Mouse (Mus musculus): ENCODE data around the gene Pde12. TPM values are rescaled to one million over a fixed set of nuclear protein-coding genes. Genes with fewer than 3 reads are reported as not detected.

Gene Pde12
- polyA plus RNA-seq (2012; rRNA removed; ENCODE audit: low replicate concordance), result 4.9 and 7.1 TPM in 2 replicates

GRCm38 (mm10) chr14:26669292-26670073 is at the start of gene Pde12:
Gene Pde12, minus strand, starts transcription at chr14:26669883.

GRCm38 (mm10) chr14:26692974-26693373 is 23.3 kb upstream of the Pde12 start, which contains the start of gene Dnah12:
Gene Dnah12, plus strand, starts transcription at chr14:26693274.

GRCm38 (mm10) chr14:26637851-26638707 is 31.6 kb downstream of the Pde12 start, which contains the start of gene Arf4:
Gene Arf4, plus strand, starts transcription at chr14:26638074.

Other genes with a start within 250 kb of the Pde12 start
- gene Slmap, start 135.0 kb downstream of the Pde12 start, polyA plus RNA-seq (2012; rRNA removed; ENCODE audit: low replicate concordance), result 16.6 and 34.1 TPM in 2 replicates
- gene Dennd6a, start 96.0 kb downstream of the Pde12 start, polyA plus RNA-seq (2012; rRNA removed; ENCODE audit: low replicate concordance), result 10.6 and 16.6 TPM in 2 replicates
- 121 and 269 TPM in 2 replicates for gene Arf4, start 31.8 kb downstream of the Pde12 start, polyA plus RNA-seq (2012; rRNA removed; ENCODE audit: low replicate concordance)
- not detected in 2 replicates for gene Dnah12, start 23.4 kb upstream of the Pde12 start, polyA plus RNA-seq (2012; rRNA removed; ENCODE audit: low replicate concordance)
- gene Asb14, start 224.7 kb upstream of the Pde12 start, polyA plus RNA-seq (2012; rRNA removed; ENCODE audit: low replicate concordance), result 18.9 TPM in 1 of 2 replicates, not detected in the other